Mouse (Mus musculus) kidney, embryonic 16.5 days (tissue): Measurements from ENCODE around the gene Il1r1. TPM values are rescaled to one million over a fixed set of nuclear protein-coding genes. Genes with fewer than 3 reads are reported as not detected.

ENCODE experiments used
- ATAC-seq: fragments of 200-750 bp; cut with Nextera tagmentation; 2 replicates; pipeline ENCODE4 v1.8.0; 2017; ENCODE audit warnings: moderate TSS enrichment; ENCODE audit not compliant: low FRiP score, low TSS enrichment
- H3K27ac ChIP-seq: fragments of 300-500 bp; sonication (generic); 2 replicates; pipeline ENCODE4 v1.5.1; 2014; ENCODE audit warnings: low read length
- H3K27me3 ChIP-seq: fragments of 300-500 bp; sonication (generic); 2 replicates; pipeline ENCODE4 v1.6.1; 2014; ENCODE audit warnings: low read length, control low read depth, mixed read lengths; ENCODE audit not compliant: insufficient read depth
- H3K36me3 ChIP-seq: fragments of 300-500 bp; sonication (generic); 2 replicates; pipeline ENCODE4 v1.6.1; 2014; ENCODE audit warnings: low read length, control low read depth, mixed read lengths; ENCODE audit not compliant: insufficient read depth
- H3K4me1 ChIP-seq: fragments of 300-500 bp; sonication (generic); 2 replicates; pipeline ENCODE4 v1.6.1; 2014; ENCODE audit warnings: low read length, control low read depth, mixed read lengths; ENCODE audit not compliant: insufficient read depth
- H3K4me2 ChIP-seq: fragments of 300-500 bp; sonication (generic); replicated peaks from 2 replicates; pipeline ENCODE4 v1.6.1; 2014; ENCODE audit warnings: low read depth, low read length
- H3K4me3 ChIP-seq: fragments of 300-500 bp; sonication (generic); 2 replicates; pipeline ENCODE4 v1.5.1; 2014; ENCODE audit warnings: mild to moderate bottlenecking, low read length
- H3K9ac ChIP-seq: fragments of 300-500 bp; sonication (generic); replicated peaks from 2 replicates; pipeline ENCODE4 v1.6.1; 2014; ENCODE audit warnings: low read length
- H3K9me3 ChIP-seq: fragments of 300-500 bp; sonication (generic); 2 replicates; pipeline ENCODE4 v1.6.1; 2016; ENCODE audit warnings: low read length, control low read depth
- WGBS: fragments of 180-500 bp; shearing (Covaris S2); extraction: QIAGEN DNeasy Blood & Tissue Kit; methylation state at CpG from one replicate; pipeline ENCODE4 v1.1.7; 2014; 5-methylcytosine and 5-hydroxymethylcytosine counted together
- polyA plus RNA-seq: library from polyadenylated mRNA; unstranded; fragments of >200 nt; fragmentation: Nextera tagmentation; extraction: Ambion mirVana; gene quantifications from 2 replicates; pipeline ENCODE4 v1.2.1, GENCODE M21; 2015

Il1r1 gene
- polyA plus RNA-seq, 1 experiment from 2014 or later = 5.3 TPM

- WGBS = 77% methylated on average over 5 of the region's 5 CpGs
Observed at GRCm38 (mm10) chr1:40190837-40191236, 34.0 kb upstream of the Il1r1 start.

GRCm38 (mm10) chr1:40194279-40194678 is 30.6 kb upstream of the Il1r1 start:
- Histone ChIP-seq H3K9me3 (no peaks in the 10 kb centered on the region), H3K27ac (no peak overlapping the region), H3K27me3 (no peaks in the 10 kb centered on the region), H3K4me2 (no peak overlapping the region), H3K9ac (no peak overlapping the region), H3K36me3 (no peaks in the 10 kb centered on the region), H3K4me1 (no peaks in the 10 kb centered on the region), H3K4me3 (no peak overlapping the region)
- WGBS = 77% methylated on average over 2 of the region's 2 CpGs
- ATAC-seq = no peak

More at GRCm38 (mm10) chr1:40190837-40191236, 34.0 kb upstream of the Il1r1 start:
- Histone ChIP-seq H3K4me1 (no peaks in the 10 kb centered on the region), H3K36me3 (no peaks in the 10 kb centered on the region), H3K4me2 (no peak overlapping the region), H3K9me3 (no peaks in the 10 kb centered on the region), H3K27ac (no peak overlapping the region), H3K9ac (no peak overlapping the region), H3K4me3 (no peak overlapping the region), H3K27me3 (no peaks in the 10 kb centered on the region)
- no peak for ATAC-seq

- H3K4me1 ChIP-seq = no peaks in the 10 kb centered on the region
- no peaks in the 10 kb centered on the region for H3K36me3 ChIP-seq
- ATAC-seq = no peak
- H3K27ac ChIP-seq = no peak overlapping the region
- H3K4me3 ChIP-seq = no peak overlapping the region
- H3K27me3 ChIP-seq = no peaks in the 10 kb centered on the region
- 0 out of 2 replicates have a peak, but pooled peaks cover 4% of the 10 kb centered on the region for H3K9me3 ChIP-seq
- H3K9ac ChIP-seq = no peak overlapping the region
- WGBS = 85% methylated on average over 4 of the region's 4 CpGs
- no peak overlapping the region for H3K4me2 ChIP-seq
Observed at GRCm38 (mm10) chr1:40213337-40214159, 11.3 kb upstream of the Il1r1 start.

- peaks cover 2% of the 10 kb centered on the region for H3K4me1 ChIP-seq
- no peak overlapping the region for H3K27ac ChIP-seq
- peaks cover 4% of the 10 kb centered on the region; the same call in 1 of the 2 replicates for H3K9me3 ChIP-seq
- no peak overlapping the region for H3K4me2 ChIP-seq
- H3K9ac ChIP-seq = no peak overlapping the region
- H3K36me3 ChIP-seq = no peaks in the 10 kb centered on the region
- no peak overlapping the region for H3K4me3 ChIP-seq
- WGBS = 86% methylated on average over 5 of the region's 5 CpGs
- no peak for ATAC-seq
- no peaks in the 10 kb centered on the region for H3K27me3 ChIP-seq
Observed at GRCm38 (mm10) chr1:40217521-40217920, 7.4 kb upstream of the Il1r1 start.

- H3K27ac ChIP-seq = no peak overlapping the region
- no peak overlapping the region for H3K9ac ChIP-seq
- no peak for ATAC-seq
- H3K4me1 ChIP-seq = peaks cover 5% of the 10 kb centered on the region
- no peak overlapping the region for H3K4me3 ChIP-seq
- H3K36me3 ChIP-seq = no peaks in the 10 kb centered on the region
- peaks cover 4% of the 10 kb centered on the region; the same call in 1 of the 2 replicates for H3K9me3 ChIP-seq
- H3K4me2 ChIP-seq = no peak overlapping the region
- 87% methylated on average over 3 of the region's 3 CpGs for WGBS
- H3K27me3 ChIP-seq = no peaks in the 10 kb centered on the region
Observed at GRCm38 (mm10) chr1:40218603-40219002, 6.3 kb upstream of the Il1r1 start.

GRCm38 (mm10) chr1:40220549-40220948 is 4.3 kb upstream of the Il1r1 start:
- WGBS = 13% methylated on average over 1 of the region's 1 CpGs
- H3K9me3 ChIP-seq = peaks cover 4% of the 10 kb centered on the region; the same call in 1 of the 2 replicates
- no peaks in the 10 kb centered on the region for H3K36me3 ChIP-seq
- peaks cover 19% of the 10 kb centered on the region for H3K4me1 ChIP-seq
- no peak overlapping the region for H3K27ac ChIP-seq
- H3K27me3 ChIP-seq = no peaks in the 10 kb centered on the region
- no peak overlapping the region for H3K9ac ChIP-seq
- H3K4me2 ChIP-seq = no peak overlapping the region
- no peak for ATAC-seq
- H3K4me3 ChIP-seq = no peak overlapping the region

- H3K4me1 ChIP-seq = peaks cover 19% of the 10 kb centered on the region
- H3K4me3 ChIP-seq = no peak overlapping the region
- no peak overlapping the region for H3K9ac ChIP-seq
- no peaks in the 10 kb centered on the region for H3K36me3 ChIP-seq
- H3K9me3 ChIP-seq = no peaks in the 10 kb centered on the region; the same call in 1 of the 2 replicates
- H3K4me2 ChIP-seq = no peak overlapping the region
- ATAC-seq = no peak
- WGBS = 25% methylated on average over 4 of the region's 4 CpGs
- H3K27ac ChIP-seq = no peak overlapping the region
- no peaks in the 10 kb centered on the region for H3K27me3 ChIP-seq
Observed at GRCm38 (mm10) chr1:40221864-40222263, 3.0 kb upstream of the Il1r1 start.

GRCm38 (mm10) chr1:40222680-40223079 is 2.2 kb upstream of the Il1r1 start:
- 0 out of 2 replicates have a peak overlapping the region, but pooled peaks have one; percentile 47 for H3K27ac ChIP-seq
- 39% methylated on average over 8 of the region's 8 CpGs for WGBS

GRCm38 (mm10) chr1:40223591-40223990 is 1.3 kb upstream of the Il1r1 start:
- 81% methylated on average over 2 of the region's 2 CpGs for WGBS
- Histone ChIP-seq H3K27ac (no peak overlapping the region), H3K36me3 (no peaks in the 10 kb centered on the region), H3K9me3 (no peaks in the 10 kb centered on the region; the same call in 1 of the 2 replicates), H3K4me1 (peaks cover 19% of the 10 kb centered on the region), H3K4me2 (no peak overlapping the region), H3K27me3 (no peaks in the 10 kb centered on the region), H3K9ac (no peak overlapping the region), H3K4me3 (no peak overlapping the region)
- no peak for ATAC-seq

More at GRCm38 (mm10) chr1:40222680-40223079, 2.2 kb upstream of the Il1r1 start:
- Histone ChIP-seq H3K9me3 (no peaks in the 10 kb centered on the region; the same call in 1 of the 2 replicates), H3K4me3 (no peak overlapping the region), H3K4me1 (peaks cover 19% of the 10 kb centered on the region), H3K36me3 (no peaks in the 10 kb centered on the region), H3K9ac (no peak overlapping the region), H3K27me3 (no peaks in the 10 kb centered on the region), H3K4me2 (0 out of 2 replicates have a peak overlapping the region, but pooled peaks have one; percentile 9)
- no peak for ATAC-seq

GRCm38 (mm10) chr1:40225580-40225979 is 700 bp downstream of the Il1r1 start:
- 63% methylated on average over 2 of the region's 2 CpGs for WGBS
- no peak for ATAC-seq
- peak overlapping the region; percentile 33 for H3K4me2 ChIP-seq
- no peaks in the 10 kb centered on the region; the same call in 1 of the 2 replicates for H3K27me3 ChIP-seq
- H3K9ac ChIP-seq = no peak overlapping the region
- peaks cover 23% of the 10 kb centered on the region for H3K4me1 ChIP-seq
- H3K9me3 ChIP-seq = no peaks in the 10 kb centered on the region
- no peak overlapping the region for H3K4me3 ChIP-seq
- no peak overlapping the region for H3K27ac ChIP-seq
- no peaks in the 10 kb centered on the region for H3K36me3 ChIP-seq
